ENCODE assay signal across 21 mouse cellular contexts in genomic region chr4:64807148-64807547, GRCm38 (mm10).
"Had no signal": no experiment of that assay in that cellular context is flagged by ENCODE, and none has a peak within 500 bp of the region (broad histone marks: within the 10 kb centered on the region; RNA-seq: fewer than 3 reads in every experiment).

No protein-coding gene starts in this region.

- H3K4me1 ChIP-seq: liver, embryonic 12.5 days; liver, embryonic 15.5 days; midbrain, embryonic 12.5 days; midbrain, embryonic 15.5 days; neural tube, embryonic 12.5 days; neural tube, embryonic 15.5 days had no signal

- H3K27ac ChIP-seq: layer of hippocampus, adult 2 months; left cerebral cortex, adult 2 months; liver, embryonic 12.5 days; liver, embryonic 15.5 days; midbrain, embryonic 12.5 days; midbrain, embryonic 15.5 days; neural tube, embryonic 12.5 days; neural tube, embryonic 15.5 days had no signal

- H3K4me3 ChIP-seq: layer of hippocampus, adult 2 months; left cerebral cortex, adult 2 months; liver, embryonic 12.5 days; liver, embryonic 15.5 days; midbrain, embryonic 12.5 days; midbrain, embryonic 15.5 days; neural tube, embryonic 12.5 days; neural tube, embryonic 15.5 days had no signal

- DNase-seq: kidney, adult 18-20 months; kidney, adult 9 months; kidney, postnatal 14 days; layer of hippocampus, postnatal 36 days; left cerebral cortex, postnatal 4 days; liver; lung, adult 2 months; lung, postnatal 4 days; right cerebral cortex, postnatal 25 days; spleen, adult 18-20 months; thymus, adult 18-20 months; thymus, postnatal 36 days had no signal

- H3K36me3 ChIP-seq: liver, embryonic 12.5 days; liver, embryonic 15.5 days; midbrain, embryonic 12.5 days; midbrain, embryonic 15.5 days; neural tube, embryonic 12.5 days; neural tube, embryonic 15.5 days had no signal

- H3K4me2 ChIP-seq: liver, embryonic 12.5 days; liver, embryonic 15.5 days; midbrain, embryonic 12.5 days; midbrain, embryonic 15.5 days; neural tube, embryonic 12.5 days; neural tube, embryonic 15.5 days had no signal

- ATAC-seq: intestine, embryonic 16.5 days; liver, embryonic 12.5 days; midbrain, embryonic 15.5 days had no signal

- H3K9me3 ChIP-seq: liver, embryonic 12.5 days; liver, embryonic 15.5 days; midbrain, embryonic 12.5 days; midbrain, embryonic 15.5 days; neural tube, embryonic 12.5 days; neural tube, embryonic 15.5 days had no signal

- H3K9ac ChIP-seq: liver, embryonic 12.5 days; liver, embryonic 15.5 days; midbrain, embryonic 12.5 days; midbrain, embryonic 15.5 days; neural tube, embryonic 12.5 days; neural tube, embryonic 15.5 days had no signal

- H3K27me3 ChIP-seq: liver, embryonic 12.5 days; liver, embryonic 15.5 days; midbrain, embryonic 12.5 days; midbrain, embryonic 15.5 days; neural tube, embryonic 12.5 days; neural tube, embryonic 15.5 days had no signal
